Mouse (Mus musculus) lung, adult 2 months (tissue): ENCODE data around the gene Tgif1. TPM values are rescaled to one million over a fixed set of nuclear protein-coding genes. Genes with fewer than 3 reads are reported as not detected.

Experiments
- DNase-seq: peaks from one replicate; pipeline ENCODE4 v3.0.0; 2022
- H3K4me1 ChIP-seq: fragments of 200-500 bp; 2 replicates; pipeline ENCODE4 v1.6.1; 2011; ENCODE audit warnings: low read length; ENCODE audit not compliant: control insufficient read depth, insufficient read depth
- H3K4me3 ChIP-seq: fragments of 200-500 bp; replicated peaks from 2 replicates; pipeline ENCODE3; 2011; ENCODE audit warnings: low read depth, mild to moderate bottlenecking, control low read depth, low read length; ENCODE audit errors: extremely low read depth
- CTCF ChIP-seq: fragments of 200-500 bp; IDR thresholded peaks from 2 replicates; pipeline ENCODE4 v1.5.1; 2011; ENCODE audit warnings: mild to moderate bottlenecking, low read length, control low read depth; ENCODE audit not compliant: insufficient read depth
- POLR2A ChIP-seq: fragments of 200-500 bp; IDR thresholded peaks from 2 replicates; pipeline ENCODE4 v1.6.1; 2011; ENCODE audit warnings: low read depth, mild to moderate bottlenecking, control low read depth, low read length, borderline replicate concordance; ENCODE audit errors: extremely low read depth
- WGBS: fragments of 180-500 bp; shearing (Covaris S2); methylation state at CpG from one replicate; pipeline ENCODE4 v1.1.7; 2018; 5-methylcytosine and 5-hydroxymethylcytosine counted together
- polyA plus RNA-seq: library from polyadenylated mRNA; depleted of rRNA; stranded (reverse); fragments of >200 nt; gene quantifications from 2 replicates; pipeline ENCODE4 v1.2.3, GENCODE M21; 2012; rRNA removed

Tgif1 gene
- 14.1 and 25.2 TPM in 2 replicates for polyA plus RNA-seq

- TF ChIP-seq CTCF (no peak), POLR2A (no peak)
- DNase-seq: no peak
- Histone ChIP-seq H3K4me1 (0 out of 2 replicates have a peak, but pooled peaks cover 2% of the 10 kb centered on the region), H3K4me3 (peak within 1 kb of the TSS; percentile 89)
- WGBS: under 1% methylated on average over 29 of the region's 29 CpGs
Observed at GRCm38 (mm10) chr17:70853436-70853905, at the start of gene Tgif1. Gene Tgif1, minus strand, starts transcription at chr17:70853546.

DNA sequence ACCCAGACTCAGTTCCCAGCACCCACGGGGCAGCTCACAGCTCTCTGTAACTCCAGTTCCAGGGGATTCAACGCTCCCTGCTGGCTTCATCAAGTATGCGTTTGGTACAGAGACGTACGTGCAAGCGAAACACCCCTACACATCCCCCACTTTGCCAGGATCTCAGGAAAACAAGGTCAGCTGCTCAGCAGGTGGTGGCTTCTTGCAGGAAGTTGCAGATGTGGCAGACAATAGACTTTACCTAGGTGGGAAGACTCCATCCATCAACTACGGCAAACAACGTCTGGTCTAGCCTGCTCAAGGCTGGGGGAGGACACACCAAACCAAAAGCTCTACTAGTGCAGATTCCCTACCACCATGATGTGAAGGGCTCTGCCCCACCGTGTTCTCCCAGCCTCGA lies 47.3 kb upstream of the Tgif1 start:
- 74% methylated on average over 10 of the region's 10 CpGs for WGBS
- DNase-seq: no peak
- TF ChIP-seq CTCF (no peak), POLR2A (no peak)
- Histone ChIP-seq H3K4me1 (no peaks in the 10 kb centered on the region), H3K4me3 (no peak overlapping the region)

- no peak for DNase-seq
- 88% methylated on average over 6 of the region's 6 CpGs for WGBS
- Histone ChIP-seq H3K4me3 (no peak overlapping the region), H3K4me1 (no peaks in the 10 kb centered on the region)
- TF ChIP-seq POLR2A: no peak
- TF ChIP-seq CTCF: no peak
Observed at GRCm38 (mm10) chr17:70899642-70900041, 46.3 kb upstream of the Tgif1 start.

DNA sequence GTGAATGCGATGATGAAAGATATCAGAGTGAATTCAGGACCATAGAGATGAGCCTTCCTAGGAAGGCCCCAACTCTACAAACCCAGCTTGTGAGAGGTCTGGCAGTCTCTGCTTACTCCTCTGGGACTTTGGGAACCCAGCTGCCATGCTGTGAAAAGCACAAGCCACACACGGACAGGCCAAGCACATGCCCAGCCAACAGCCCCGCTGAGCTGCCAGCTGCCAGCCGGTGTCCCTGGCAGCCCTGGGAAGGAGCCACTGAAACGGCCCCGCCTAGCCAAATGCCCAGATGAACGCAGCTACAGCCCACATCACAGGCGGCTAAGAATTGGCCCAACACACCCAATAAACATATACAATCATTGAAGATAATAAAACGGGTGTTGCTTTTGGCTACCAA lies 41.5 kb upstream of the Tgif1 start:
- 86% methylated on average over 9 of the region's 9 CpGs for WGBS
- no peaks in the 10 kb centered on the region for H3K4me1 ChIP-seq
- TF ChIP-seq CTCF (no peak), POLR2A (no peak)
- H3K4me3 ChIP-seq: no peak overlapping the region
- DNase-seq: no peak

DNA sequence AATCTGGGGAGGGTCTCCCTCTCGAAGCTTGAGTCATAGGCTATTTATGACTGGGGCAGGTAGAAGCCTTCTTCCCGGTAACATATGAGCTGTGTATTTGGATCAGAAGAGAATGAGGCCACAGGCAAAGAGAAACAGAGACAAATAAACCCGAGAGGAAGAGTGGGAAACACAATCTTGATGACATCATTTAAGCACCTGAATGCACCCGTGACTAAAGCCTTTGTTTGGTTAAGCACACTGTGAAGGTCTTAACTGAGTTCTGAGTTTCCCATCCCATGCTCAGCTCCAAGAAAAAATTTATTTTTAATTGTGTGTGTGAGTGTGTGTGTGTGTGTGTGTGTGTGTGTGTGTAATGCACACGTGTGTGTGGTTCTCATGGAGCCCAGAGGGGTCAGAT lies 39.8 kb upstream of the Tgif1 start:
- 57% methylated on average over 5 of the region's 5 CpGs for WGBS
- Histone ChIP-seq H3K4me1 (no peaks in the 10 kb centered on the region), H3K4me3 (no peak overlapping the region)
- DNase-seq: no peak
- TF ChIP-seq POLR2A (no peak), CTCF (no peak)

DNA sequence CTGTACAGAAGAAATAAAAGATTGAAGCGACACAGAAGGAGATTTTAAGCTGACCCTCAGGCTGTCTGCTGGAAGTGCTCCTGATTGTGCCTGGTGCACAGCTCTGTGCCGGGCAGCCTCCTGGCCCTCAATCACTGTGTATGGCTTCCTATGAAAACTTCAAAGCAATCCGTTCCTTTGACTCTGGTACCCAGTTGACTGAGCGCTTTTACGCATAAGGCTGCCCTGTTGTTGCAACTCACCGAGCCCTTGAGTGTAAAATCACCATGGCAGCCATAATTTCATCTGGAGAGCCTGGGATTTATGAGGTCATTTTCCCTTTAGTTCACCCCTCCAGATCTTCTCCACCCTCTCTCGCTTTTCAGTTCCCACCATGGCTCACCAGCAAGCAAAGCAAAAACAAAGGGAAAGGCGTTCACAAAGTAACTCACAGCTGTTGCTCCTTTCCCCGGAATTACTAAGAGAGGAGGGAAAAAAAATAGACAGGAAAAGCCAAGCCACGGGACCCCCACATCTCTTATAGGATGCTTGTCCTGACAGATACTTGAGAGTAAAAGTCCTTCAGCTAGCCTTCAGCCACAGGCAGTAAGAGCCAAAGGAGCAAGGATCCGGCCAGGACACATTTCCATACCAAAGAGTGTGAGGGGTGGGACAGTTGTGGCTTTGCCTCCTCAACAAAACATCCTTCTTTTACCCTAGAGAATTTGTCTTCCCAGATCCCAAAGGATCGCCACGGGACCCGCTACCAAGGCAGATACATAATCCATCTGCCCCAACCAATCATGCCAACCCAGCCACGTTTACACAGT lies 39.1 kb upstream of the Tgif1 start:
- Histone ChIP-seq H3K4me3 (no peak overlapping the region), H3K4me1 (no peaks in the 10 kb centered on the region)
- TF ChIP-seq CTCF: no peak
- TF ChIP-seq POLR2A: no peak
- 50% methylated on average over 15 of the region's 15 CpGs for WGBS
- DNase-seq: no peak

- no peak for DNase-seq
- TF ChIP-seq POLR2A (no peak), CTCF (no peak)
- WGBS: 84% methylated on average over 8 of the region's 8 CpGs
- Histone ChIP-seq H3K4me1 (no peaks in the 10 kb centered on the region), H3K4me3 (no peak overlapping the region)
Observed at GRCm38 (mm10) chr17:70890571-70890970, 37.2 kb upstream of the Tgif1 start.

GRCm38 (mm10) chr17:70888657-70889056 lies 35.3 kb upstream of the Tgif1 start:
- Histone ChIP-seq H3K4me1 (no peaks in the 10 kb centered on the region), H3K4me3 (no peak overlapping the region)
- TF ChIP-seq POLR2A (no peak), CTCF (no peak)
- WGBS: 59% methylated on average over 10 of the region's 10 CpGs
- no peak for DNase-seq

- WGBS: 87% methylated on average over 9 of the region's 9 CpGs
- Histone ChIP-seq H3K4me1 (no peaks in the 10 kb centered on the region), H3K4me3 (no peak overlapping the region)
- no peak for TF ChIP-seq CTCF
- no peak for TF ChIP-seq POLR2A
- DNase-seq: no peak
Observed at GRCm38 (mm10) chr17:70887848-70888247, 34.5 kb upstream of the Tgif1 start.
